Mouse (Mus musculus) MEL (cell line): Measurements from ENCODE around the gene Prkag1. TPM values are rescaled to one million over a fixed set of nuclear protein-coding genes. Genes with fewer than 3 reads are reported as not detected.

Source experiments
- DNase-seq: peaks from one replicate; pipeline ENCODE4 v3.0.0; 2011; ENCODE audit warnings: low read depth, low spot score
- H3K27ac ChIP-seq: 2 replicates; pipeline ENCODE4 v1.5.1; 2012; ENCODE audit warnings: low read depth, mild to moderate bottlenecking, control low read depth, low read length, moderate library complexity; ENCODE audit not compliant: control insufficient read depth
- H3K27me3 ChIP-seq, 2 experiments: fragments of 150-350 bp in 1 of 2; sonication (generic) in 1 of 2; 2 replicates each; pipeline ENCODE4 v1.6.1; 2012; ENCODE audit warnings: low read length in 2 of 2, mild to moderate bottlenecking in 2 of 2, improper control_type of control experiment in 1 of 2, moderate library complexity in 1 of 2; ENCODE audit not compliant: insufficient read depth in 2 of 2, control insufficient read depth in 1 of 2
- H3K36me3 ChIP-seq, 2 experiments: 2 replicates each; pipeline ENCODE4 v1.6.1; 2012 to 2014; ENCODE audit warnings: low read length in 2 of 2, improper control_type of control experiment in 1 of 2, inconsistent platforms in 1 of 2, mild to moderate bottlenecking in 1 of 2; ENCODE audit not compliant: insufficient read depth in 2 of 2, control insufficient read depth in 1 of 2
- H3K4me1 ChIP-seq, 2 experiments: fragments of 150-350 bp in 1 of 2; sonication (generic) in 1 of 2; 2 replicates each; pipeline ENCODE4 v1.6.1; 2012; ENCODE audit warnings: low read length in 2 of 2, improper control_type of control experiment in 1 of 2, mild to moderate bottlenecking in 1 of 2; ENCODE audit not compliant: insufficient read depth in 2 of 2, control insufficient read depth in 1 of 2
- H3K4me3 ChIP-seq, 2 experiments: fragments of 150-350 bp in 1 of 2; sonication (generic) in 1 of 2; 2 replicates each; pipeline ENCODE4 v1.5.1; 2012; ENCODE audit warnings: low read depth in 2 of 2, low read length in 2 of 2, mild to moderate bottlenecking in 2 of 2, moderate library complexity in 2 of 2, control low read depth in 1 of 2, improper control_type of control experiment in 1 of 2; ENCODE audit not compliant: control insufficient read depth in 1 of 2, insufficient read depth in 1 of 2
- H3K79me2 ChIP-seq: 2 replicates; pipeline ENCODE4 v1.6.1; 2012; ENCODE audit warnings: mild to moderate bottlenecking, low read length, moderate library complexity; ENCODE audit not compliant: control insufficient read depth, poor library complexity, insufficient read depth
- H3K9ac ChIP-seq: 2 replicates; pipeline ENCODE4 v1.6.1; 2012; ENCODE audit warnings: low read depth, mild to moderate bottlenecking, control low read depth, low read length, moderate library complexity; ENCODE audit not compliant: control insufficient read depth, poor library complexity, severe bottlenecking
- H3K9me3 ChIP-seq: fragments of 150-350 bp; sonication (generic); replicated peaks from 2 replicates; pipeline ENCODE4 v1.6.1; 2012; ENCODE audit warnings: mild to moderate bottlenecking, low read length, improper control_type of control experiment, moderate library complexity; ENCODE audit not compliant: insufficient read depth
- BHLHE40 ChIP-seq: IDR thresholded peaks from 2 replicates; pipeline ENCODE4 v1.6.1; 2012; ENCODE audit warnings: low read depth, mild to moderate bottlenecking, inconsistent platforms, low read length, improper control_type of control experiment, borderline replicate concordance
- CTCF ChIP-seq, 3 experiments: IDR thresholded peaks in 2 of 3; conservative IDR thresholded peaks in 1 of 3; 2 replicates each; pipeline ENCODE4 v1.5.1; 2011 to 2012; ENCODE audit warnings: low read length in 3 of 3, low read depth in 2 of 3, mild to moderate bottlenecking in 2 of 3, improper control_type of control experiment in 1 of 3, inconsistent platforms in 1 of 3, mixed read lengths in 1 of 3, moderate library complexity in 1 of 3; ENCODE audit not compliant: control insufficient read depth in 1 of 3, insufficient read depth in 1 of 3, poor library complexity in 1 of 3, severe bottlenecking in 1 of 3
- E2F4 ChIP-seq: IDR thresholded peaks from 2 replicates; pipeline ENCODE4 v1.6.1; 2011; ENCODE audit warnings: low read depth, low read length, improper control_type of control experiment, borderline replicate concordance
- ELF1 ChIP-seq: IDR thresholded peaks from 2 replicates; pipeline ENCODE4 v1.6.1; 2014; ENCODE audit warnings: low read depth, mild to moderate bottlenecking, inconsistent platforms, low read length, improper control_type of control experiment, moderate library complexity
- GABPA ChIP-seq: IDR thresholded peaks from 2 replicates; pipeline ENCODE4 v1.6.1; 2012; ENCODE audit warnings: low read depth, mild to moderate bottlenecking, inconsistent platforms, low read length, improper control_type of control experiment, moderate library complexity
- GATA1 ChIP-seq: IDR thresholded peaks from 2 replicates; pipeline ENCODE4 v1.6.1; 2011; ENCODE audit warnings: low read depth, low read length, improper control_type of control experiment
- JUND ChIP-seq: IDR thresholded peaks from 2 replicates; pipeline ENCODE4 v1.6.1; 2011; ENCODE audit warnings: low read depth, mild to moderate bottlenecking, improper control_type of control experiment, low read length
- KAT2A ChIP-seq: conservative IDR thresholded peaks from 2 replicates; pipeline ENCODE4 v1.6.1; 2012; ENCODE audit warnings: low read depth, low read length, improper control_type of control experiment, inconsistent platforms
- MAFK ChIP-seq: IDR thresholded peaks from 2 replicates; pipeline ENCODE4 v1.6.1; 2011; ENCODE audit warnings: low read depth, mild to moderate bottlenecking, low read length, improper control_type of control experiment, borderline replicate concordance
- MAX ChIP-seq: IDR thresholded peaks from 2 replicates; pipeline ENCODE4 v1.6.1; 2011; ENCODE audit warnings: low read length, improper control_type of control experiment
- MAZ ChIP-seq: IDR thresholded peaks from 2 replicates; pipeline ENCODE4 v1.6.1; 2012; ENCODE audit warnings: low read depth, mild to moderate bottlenecking, inconsistent platforms, low read length, improper control_type of control experiment
- MEF2A ChIP-seq: IDR thresholded peaks from 2 replicates; pipeline ENCODE4 v1.6.1; 2014; ENCODE audit warnings: low read depth, mild to moderate bottlenecking, inconsistent platforms, low read length, improper control_type of control experiment; ENCODE audit not compliant: poor library complexity, insufficient replicate concordance, severe bottlenecking; ENCODE audit errors: extremely low read depth
- MXI1 ChIP-seq: IDR thresholded peaks from 2 replicates; pipeline ENCODE4 v1.6.1; 2011; ENCODE audit warnings: mild to moderate bottlenecking, low read depth, low read length, improper control_type of control experiment
- MYB ChIP-seq: IDR thresholded peaks from 2 replicates; pipeline ENCODE4 v1.6.1; 2011; ENCODE audit warnings: mild to moderate bottlenecking, low read depth, low read length, improper control_type of control experiment
- MYC ChIP-seq: IDR thresholded peaks from 2 replicates; pipeline ENCODE4 v1.6.1; 2011; ENCODE audit warnings: low read depth, mild to moderate bottlenecking, low read length, improper control_type of control experiment, moderate library complexity
- NELFE ChIP-seq: IDR thresholded peaks from 2 replicates; pipeline ENCODE4 v1.6.1; 2011; ENCODE audit warnings: low read depth, low read length, improper control_type of control experiment
- POLR2AphosphoS2 ChIP-seq: IDR thresholded peaks from 2 replicates; pipeline ENCODE4 v1.6.1; 2011; ENCODE audit warnings: low read length, improper control_type of control experiment
- POLR2AphosphoS5 ChIP-seq: IDR thresholded peaks from 2 replicates; pipeline ENCODE4 v1.6.1; 2012; ENCODE audit warnings: low read depth, borderline replicate concordance, mild to moderate bottlenecking, inconsistent platforms, low read length, moderate library complexity, mixed read lengths
- RAD21 ChIP-seq: IDR thresholded peaks from 2 replicates; pipeline ENCODE4 v1.6.1; 2011; ENCODE audit warnings: mild to moderate bottlenecking, low read depth, low read length, improper control_type of control experiment
- RCOR1 ChIP-seq: IDR thresholded peaks from 2 replicates; pipeline ENCODE4 v1.6.1; 2012; ENCODE audit warnings: low read depth, mild to moderate bottlenecking, inconsistent platforms, low read length, improper control_type of control experiment
- SIN3A ChIP-seq: IDR thresholded peaks from 2 replicates; pipeline ENCODE4 v1.6.1; 2012; ENCODE audit warnings: low read length, improper control_type of control experiment, inconsistent platforms
- SMC3 ChIP-seq: IDR thresholded peaks from 2 replicates; pipeline ENCODE4 v1.6.1; 2011; ENCODE audit warnings: low read depth, low read length, improper control_type of control experiment
- TAL1 ChIP-seq: IDR thresholded peaks from 2 replicates; pipeline ENCODE4 v1.6.1; 2012; ENCODE audit warnings: mild to moderate bottlenecking, inconsistent platforms, low read length, moderate library complexity, mixed read lengths
- USF2 ChIP-seq, 2 experiments: IDR thresholded peaks; 2 replicates each; pipeline ENCODE4 v1.6.1; 2011 to 2012; ENCODE audit warnings: improper control_type of control experiment in 2 of 2, low read length in 2 of 2, borderline replicate concordance in 1 of 2, inconsistent platforms in 1 of 2, low read depth in 1 of 2, mild to moderate bottlenecking in 1 of 2; ENCODE audit not compliant: insufficient read depth in 1 of 2
- ZKSCAN1 ChIP-seq: IDR thresholded peaks from 2 replicates; pipeline ENCODE4 v1.6.1; 2012; ENCODE audit warnings: low read depth, mild to moderate bottlenecking, inconsistent platforms, low read length, improper control_type of control experiment, moderate library complexity
- ZMIZ1 ChIP-seq: IDR thresholded peaks from 2 replicates; pipeline ENCODE4 v1.6.1; 2012; ENCODE audit warnings: low read depth, mild to moderate bottlenecking, inconsistent platforms, low read length, improper control_type of control experiment, moderate library complexity
- polyA plus RNA-seq, 2 experiments: library from polyadenylated mRNA; stranded (reverse) in 1 of 2; unstranded in 1 of 2; fragments of >175 nt in 1 of 2; fragments of >200 nt in 1 of 2; gene quantifications; 2 replicates each; pipeline versions ENCODE4 v1.2.1 to v1.2.4; 2012; ENCODE audit warnings: low replicate concordance in 2 of 2, low read depth in 1 of 2; ENCODE audit not compliant: insufficient read length in 2 of 2, insufficient read depth in 1 of 2, missing spikeins in 1 of 2
- total RNA-seq: library from RNA; depleted of rRNA; stranded (reverse); fragments of 300-350 nt; gene quantifications from 2 replicates; pipeline ENCODE4 v1.2.3, GENCODE M21; 2012

The Prkag1 gene
- total and polyA plus RNA-seq, 3 experiments, result 122 to 348 (median 141) TPM

GRCm38 (mm10) chr15:98850668-98851067 is 19.3 kb upstream of the Prkag1 start:
- no peak for TF ChIP-seq NELFE
- TF ChIP-seq MAX, result no peak
- TF ChIP-seq ZMIZ1, result no peak
- no peak for TF ChIP-seq MYB
- TF ChIP-seq GABPA, result no peak
- TF ChIP-seq E2F4, result no peak
- no peak for TF ChIP-seq MEF2A
- TF ChIP-seq POLR2AphosphoS5, result no peak
- TF ChIP-seq RAD21, result no peak
- no peak for TF ChIP-seq MYC
- TF ChIP-seq MAZ, result no peak
- no peak for TF ChIP-seq USF2 (IDR thresholded peaks at IDR 0.05; ENCODE audit: borderline replicate concordance in 1 of 2, insufficient read depth in 1 of 2, low read depth in 1 of 2, low read length in 2 of 2)
- TF ChIP-seq GATA1, result no peak
- no peak for TF ChIP-seq ELF1
- no peak for TF ChIP-seq MAFK
- TF ChIP-seq POLR2AphosphoS2, result no peak
- TF ChIP-seq SIN3A, result no peak
- TF ChIP-seq BHLHE40, result no peak
- no peak for TF ChIP-seq JUND
- no peaks in the 10 kb centered on the region for H3K27me3 ChIP-seq

DNA sequence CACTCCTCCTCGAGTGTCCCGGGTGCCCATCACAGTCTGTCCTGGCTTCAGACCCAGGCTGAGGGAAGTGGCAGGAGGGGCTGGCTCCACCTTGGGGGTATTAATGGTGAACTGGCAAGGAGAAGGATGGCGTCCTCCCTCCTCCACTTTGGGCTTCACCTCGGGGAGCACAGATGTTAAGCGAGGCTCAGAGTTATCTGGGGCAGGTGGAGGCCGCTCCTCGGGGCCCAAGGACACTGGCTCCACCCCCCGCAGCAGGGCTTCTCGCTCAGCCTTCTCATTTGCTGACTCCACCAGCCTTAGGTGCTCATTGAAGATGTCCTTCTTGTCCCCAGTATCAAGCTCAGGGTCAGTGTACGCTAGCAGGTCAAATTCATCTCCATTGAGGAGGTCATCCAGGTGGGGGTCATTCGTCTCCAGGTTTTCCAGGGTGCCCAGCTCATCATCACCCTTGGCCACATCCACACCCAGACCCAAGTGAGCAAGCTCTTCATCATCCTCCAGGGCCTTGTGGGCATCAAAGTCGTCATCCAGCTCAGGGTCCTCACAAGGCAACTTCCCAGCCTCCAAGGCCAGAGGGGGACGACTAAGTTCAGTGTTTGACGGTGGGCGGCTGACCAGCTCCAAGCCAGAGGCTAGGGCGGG is 18.8 kb upstream of the Prkag1 start:
- TF ChIP-seq SMC3, result no peak
- no peak for TF ChIP-seq CTCF (IDR thresholded peaks at IDR 0.05 in 2 of 3, conservative IDR thresholded peaks at IDR 0.05 in 1 of 3; ENCODE audit: control insufficient read depth in 1 of 3, insufficient read depth in 1 of 3, low read depth in 2 of 3, low read length in 3 of 3, poor library complexity in 1 of 3, severe bottlenecking in 1 of 3)
- TF ChIP-seq MXI1, result no peak
- no peak for TF ChIP-seq KAT2A
- no peak for TF ChIP-seq POLR2AphosphoS2
- no peak for TF ChIP-seq MYC
- TF ChIP-seq RCOR1, result no peak
- no peak for TF ChIP-seq TAL1
- no peak for TF ChIP-seq ZKSCAN1
- TF ChIP-seq, all 39 proteins: peak for 0
- Histone ChIP-seq H3K27me3 (no peaks in the 10 kb centered on the region), H3K36me3 (peaks cover 0 to 41% of the 10 kb centered on the region in 2 experiments; a peak in 2 of 4 replicates), H3K9me3 (no peaks in the 10 kb centered on the region), H3K9ac (no peak overlapping the region), H3K79me2 (no peaks in the 10 kb centered on the region; the same call in 1 of the 2 replicates), H3K4me1 (no peaks in the 10 kb centered on the region), H3K27ac (no peak overlapping the region), H3K4me3 (no peak overlapping the region)
- DNase-seq, result no peak

More at GRCm38 (mm10) chr15:98850668-98851067, 19.3 kb upstream of the Prkag1 start:
- Histone ChIP-seq H3K9me3 (no peaks in the 10 kb centered on the region), H3K36me3 (peaks cover 0 to 38% of the 10 kb centered on the region in 2 experiments; a peak in 2 of 4 replicates), H3K9ac (no peak overlapping the region), H3K4me1 (no peaks in the 10 kb centered on the region), H3K27ac (no peak overlapping the region), H3K4me3 (no peak overlapping the region), H3K79me2 (no peaks in the 10 kb centered on the region; the same call in 1 of the 2 replicates)
- no peak for DNase-seq
